Mouse (Mus musculus) intestine, postnatal 0 days (tissue): ENCODE data around the gene Tyk2. TPM values are rescaled to one million over a fixed set of nuclear protein-coding genes. Genes with fewer than 3 reads are reported as not detected.

Source experiments
- ATAC-seq: fragments of 200-750 bp; cut with Nextera tagmentation; 2 replicates; pipeline ENCODE4 v1.8.0; 2017; ENCODE audit warnings: mild to moderate bottlenecking, moderate TSS enrichment, moderate library complexity
- H3K27ac ChIP-seq: fragments of 300-500 bp; sonication (generic); 2 replicates; pipeline ENCODE4 v1.5.1; 2014; ENCODE audit warnings: mild to moderate bottlenecking, low read depth, low read length, moderate library complexity
- H3K27me3 ChIP-seq: fragments of 300-500 bp; sonication (generic); replicated peaks from 2 replicates; pipeline ENCODE4 v1.6.1; 2014; ENCODE audit warnings: low read length, mixed read lengths; ENCODE audit not compliant: control insufficient read depth, insufficient read depth
- H3K36me3 ChIP-seq: fragments of 300-500 bp; sonication (generic); 2 replicates; pipeline ENCODE4 v1.6.1; 2014; ENCODE audit warnings: mild to moderate bottlenecking, moderate library complexity; ENCODE audit not compliant: control insufficient read depth, insufficient read depth
- H3K4me1 ChIP-seq: fragments of 300-500 bp; sonication (generic); replicated peaks from 2 replicates; pipeline ENCODE4 v1.6.1; 2014; ENCODE audit warnings: antibody characterized with exemption, low read length, mixed read lengths; ENCODE audit not compliant: control insufficient read depth, insufficient read depth
- H3K4me2 ChIP-seq: fragments of 300-500 bp; sonication (generic); replicated peaks from 2 replicates; pipeline ENCODE4 v1.6.1; 2014; ENCODE audit warnings: low read depth, mild to moderate bottlenecking, moderate library complexity
- H3K4me3 ChIP-seq: fragments of 300-500 bp; sonication (generic); 2 replicates; pipeline ENCODE4 v1.5.1; 2014; ENCODE audit warnings: low read depth, low read length
- H3K9ac ChIP-seq: fragments of 300-500 bp; sonication (generic); 2 replicates; pipeline ENCODE4 v1.6.1; 2014; ENCODE audit warnings: mild to moderate bottlenecking, low read depth, low read length
- H3K9me3 ChIP-seq: fragments of 300-500 bp; sonication (generic); 2 replicates; pipeline ENCODE4 v1.6.1; 2016; ENCODE audit warnings: mixed run types; ENCODE audit not compliant: control insufficient read depth
- CTCF ChIP-seq: sonication (generic); IDR thresholded peaks from 2 replicates; pipeline ENCODE4 v1.5.1; 2016; ENCODE audit warnings: low read depth, mild to moderate bottlenecking, control low read depth, antibody characterized with exemption, moderate library complexity
- WGBS: fragments of 180-500 bp; shearing (Covaris S2); extraction: QIAGEN DNeasy Blood & Tissue Kit; methylation state at CpG from one replicate; pipeline ENCODE4 v1.1.7; 2014; 5-methylcytosine and 5-hydroxymethylcytosine counted together
- polyA plus RNA-seq: library from polyadenylated mRNA; unstranded; fragments of >200 nt; fragmentation: Nextera tagmentation; extraction: Ambion mirVana; gene quantifications from 2 replicates; pipeline ENCODE4 v1.2.1, GENCODE M21; 2015

The Tyk2 gene
- polyA plus RNA-seq, 1 experiment from 2014 or later: 8.0 TPM

DNA sequence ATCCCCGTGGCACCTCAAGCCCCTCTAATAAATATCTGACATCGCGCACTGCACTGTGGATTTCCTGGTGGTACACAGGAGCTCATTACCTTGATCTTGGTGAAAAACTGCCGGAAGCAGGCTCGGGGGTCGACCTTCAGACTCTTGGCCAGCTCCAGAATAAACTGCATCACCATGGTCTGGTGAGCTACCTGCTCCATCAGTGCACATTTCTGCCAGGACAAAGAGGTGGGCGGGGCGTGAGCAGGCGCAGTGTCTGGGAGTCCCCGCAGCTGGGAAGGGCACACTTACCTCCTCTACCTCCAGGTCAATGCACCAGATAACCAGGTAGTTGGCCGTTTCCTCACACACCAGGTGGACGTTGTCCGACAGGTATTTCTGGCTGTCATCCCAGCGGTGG, 10.9 kb upstream of the Tyk2 start:
- no peak for TF ChIP-seq CTCF
- Histone ChIP-seq H3K9ac (no peak overlapping the region), H3K4me1 (0 out of 2 replicates have a peak, but pooled peaks cover under 1% of the 10 kb centered on the region), H3K4me2 (no peak overlapping the region), H3K36me3 (peaks cover 82% of the 10 kb centered on the region), H3K4me3 (no peak overlapping the region), H3K27me3 (no peaks in the 10 kb centered on the region), H3K9me3 (no peaks in the 10 kb centered on the region), H3K27ac (no peak overlapping the region)
- WGBS: 83% methylated on average over 14 of the region's 14 CpGs
- no peak for ATAC-seq

GRCm38 (mm10) chr9:21138386-21138785, 7.3 kb upstream of the Tyk2 start:
- 63% methylated on average over 4 of the region's 4 CpGs for WGBS
- Histone ChIP-seq H3K4me2 (no peak overlapping the region), H3K9ac (no peak overlapping the region), H3K4me1 (no peaks in the 10 kb centered on the region), H3K36me3 (peaks cover 60% of the 10 kb centered on the region), H3K27me3 (no peaks in the 10 kb centered on the region), H3K9me3 (no peaks in the 10 kb centered on the region), H3K4me3 (no peak overlapping the region), H3K27ac (no peak overlapping the region)
- no peak for ATAC-seq
- no peak for TF ChIP-seq CTCF

- H3K27ac ChIP-seq: no peak overlapping the region
- peaks cover 48% of the 10 kb centered on the region for H3K36me3 ChIP-seq
- no peaks in the 10 kb centered on the region for H3K27me3 ChIP-seq
- WGBS: 51% methylated on average over 3 of the region's 3 CpGs
- H3K4me2 ChIP-seq: no peak overlapping the region
- no peaks in the 10 kb centered on the region for H3K9me3 ChIP-seq
- no peaks in the 10 kb centered on the region for H3K4me1 ChIP-seq
- no peak overlapping the region for H3K9ac ChIP-seq
- no peak overlapping the region for H3K4me3 ChIP-seq
- TF ChIP-seq CTCF: peak; percentile 82
- peak; percentile 28; the same call in 1 of the 2 replicates for ATAC-seq
These were observed 6.2 kb upstream of the Tyk2 start for GRCm38 (mm10) chr9:21137229-21137628.

- no peak for TF ChIP-seq CTCF
- no peaks in the 10 kb centered on the region for H3K4me1 ChIP-seq
- peaks cover 40% of the 10 kb centered on the region for H3K36me3 ChIP-seq
- no peaks in the 10 kb centered on the region for H3K27me3 ChIP-seq
- H3K9ac ChIP-seq: no peak overlapping the region
- no peak overlapping the region for H3K27ac ChIP-seq
- no peak overlapping the region for H3K4me3 ChIP-seq
- H3K4me2 ChIP-seq: no peak overlapping the region
- H3K9me3 ChIP-seq: no peaks in the 10 kb centered on the region
- no peak for ATAC-seq
- WGBS: 71% methylated on average over 6 of the region's 6 CpGs
These were observed 5.4 kb upstream of the Tyk2 start for GRCm38 (mm10) chr9:21136401-21136800.

DNA sequence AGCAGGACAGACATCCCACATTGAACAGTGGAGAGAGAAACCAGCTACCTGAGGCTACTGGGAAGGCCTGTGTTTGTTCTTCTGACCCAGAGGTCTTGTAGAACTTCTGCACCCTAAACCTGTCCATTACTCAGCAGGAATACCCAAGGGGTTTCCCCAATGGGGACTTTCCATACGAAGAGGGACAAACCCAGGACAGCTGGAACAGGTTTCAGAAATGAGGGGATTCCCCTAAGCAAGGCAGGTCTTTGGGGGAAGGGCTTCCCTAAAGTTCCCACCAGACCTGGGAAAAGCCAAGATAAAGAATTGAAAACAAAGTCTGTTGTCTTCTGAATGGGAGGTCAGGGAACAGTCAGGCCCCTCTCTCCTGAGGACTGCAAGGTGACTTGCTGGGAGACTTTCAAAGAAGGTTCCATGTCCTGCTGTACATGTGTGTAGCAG, 4.9 kb upstream of the Tyk2 start:
- 71% methylated on average over 1 of the region's 1 CpGs for WGBS
- Histone ChIP-seq H3K9ac (no peak overlapping the region), H3K4me2 (no peak overlapping the region), H3K27ac (no peak overlapping the region), H3K27me3 (no peaks in the 10 kb centered on the region), H3K4me1 (no peaks in the 10 kb centered on the region), H3K9me3 (no peaks in the 10 kb centered on the region), H3K4me3 (no peak overlapping the region), H3K36me3 (peaks cover 35% of the 10 kb centered on the region)
- no peak for ATAC-seq
- no peak for TF ChIP-seq CTCF

GRCm38 (mm10) chr9:21135329-21135890, 4.4 kb upstream of the Tyk2 start:
- Histone ChIP-seq H3K27ac (no peak overlapping the region), H3K36me3 (peaks cover 30% of the 10 kb centered on the region), H3K9ac (no peak overlapping the region), H3K4me1 (no peaks in the 10 kb centered on the region), H3K9me3 (no peaks in the 10 kb centered on the region), H3K4me3 (no peak overlapping the region), H3K4me2 (no peak overlapping the region), H3K27me3 (no peaks in the 10 kb centered on the region)
- no peak for ATAC-seq
- 73% methylated on average over 4 of the region's 4 CpGs for WGBS
- no peak for TF ChIP-seq CTCF
